In genomic region chr6:118941036-118941435, GRCm38 (mm10) we compare ENCODE assay signal across 16 mouse cellular contexts.
"Had no signal": no experiment of that assay in that cellular context is flagged by ENCODE, and none has a peak within 500 bp of the region (broad histone marks: within the 10 kb centered on the region; RNA-seq: fewer than 3 reads in every experiment).

No protein-coding gene starts in this region.

- H3K27me3 ChIP-seq: neural tube, embryonic 13.5 days; neural tube, embryonic 15.5 days; stomach, embryonic 15.5 days had no signal

- DNase-seq: retina, postnatal 1 day; right cerebral cortex, adult 18-20 months; right cerebral cortex, postnatal 14 days; right cerebral cortex, postnatal 25 days; right cerebral cortex, postnatal 4 days; spleen, adult 18-20 months; thymus, adult 18-20 months; thymus, adult 2 months; thymus, postnatal 14 days; thymus, postnatal 25 days; thymus, postnatal 36 days; thymus, postnatal 4 days had no signal

- H3K4me1 ChIP-seq: stomach, embryonic 15.5 days had no signal

- H3K27ac ChIP-seq: neural tube, embryonic 13.5 days; neural tube, embryonic 15.5 days; stomach, embryonic 15.5 days; stomach, postnatal 0 days had no signal

- H3K4me3 ChIP-seq: neural tube, embryonic 13.5 days; neural tube, embryonic 15.5 days; stomach, embryonic 15.5 days had no signal

- H3K36me3 ChIP-seq: neural tube, embryonic 13.5 days; neural tube, embryonic 15.5 days; stomach, embryonic 15.5 days had no signal

- H3K9me3 ChIP-seq: neural tube, embryonic 13.5 days; neural tube, embryonic 15.5 days; stomach, embryonic 15.5 days had no signal

- H3K9ac ChIP-seq: neural tube, embryonic 13.5 days; neural tube, embryonic 15.5 days; stomach, embryonic 15.5 days had no signal

- H3K4me2 ChIP-seq: neural tube, embryonic 13.5 days; neural tube, embryonic 15.5 days; stomach, embryonic 15.5 days had no signal
